Mouse (Mus musculus) limb, embryonic 11.5 days (tissue): ENCODE measurements around the gene Usp37. TPM values are rescaled to one million over a fixed set of nuclear protein-coding genes. Genes with fewer than 3 reads are reported as not detected.

Experiments
- ATAC-seq: fragments of 200-750 bp; cut with Nextera tagmentation; 2 replicates; pipeline ENCODE4 v1.8.0; 2017; ENCODE audit warnings: low read depth; ENCODE audit not compliant: insufficient number of reproducible peaks, low FRiP score, low TSS enrichment
- DNase-seq: peaks from one replicate; pipeline ENCODE4 v3.0.0-alpha.2; 2015; ENCODE audit warnings: low spot score
- H3K27ac ChIP-seq: fragments of 300-500 bp; sonication (generic); replicated peaks from 2 replicates; pipeline ENCODE4 v1.5.1; 2014; ENCODE audit warnings: low read depth, mild to moderate bottlenecking, low read length
- H3K27me3 ChIP-seq: fragments of 300-500 bp; sonication (generic); 2 replicates; pipeline ENCODE4 v1.6.1; 2014; ENCODE audit warnings: mild to moderate bottlenecking, low read length, mixed read lengths; ENCODE audit not compliant: control insufficient read depth, insufficient read depth
- H3K36me3 ChIP-seq: fragments of 300-500 bp; sonication (generic); 2 replicates; pipeline ENCODE4 v1.6.1; 2014; ENCODE audit warnings: mild to moderate bottlenecking, low read length, moderate library complexity, mixed read lengths; ENCODE audit not compliant: control insufficient read depth, insufficient read depth
- H3K4me1 ChIP-seq: fragments of 300-500 bp; sonication (generic); 2 replicates; pipeline ENCODE4 v1.6.1; 2014; ENCODE audit warnings: low read length, mixed read lengths; ENCODE audit not compliant: control insufficient read depth, insufficient read depth
- H3K4me2 ChIP-seq: fragments of 300-500 bp; sonication (generic); 2 replicates; pipeline ENCODE4 v1.6.1; 2014; ENCODE audit warnings: low read depth, mild to moderate bottlenecking, moderate library complexity; ENCODE audit not compliant: severe bottlenecking
- H3K4me3 ChIP-seq: fragments of 300-500 bp; sonication (generic); 2 replicates; pipeline ENCODE4 v1.5.1; 2014; ENCODE audit warnings: low read depth, low read length
- H3K9ac ChIP-seq: fragments of 300-500 bp; sonication (generic); 2 replicates; pipeline ENCODE4 v1.6.1; 2014; ENCODE audit warnings: mild to moderate bottlenecking, low read length
- H3K9me3 ChIP-seq: fragments of 300-500 bp; sonication (generic); 2 replicates; pipeline ENCODE4 v1.6.1; 2016; ENCODE audit warnings: low read length; ENCODE audit not compliant: control insufficient read depth
- WGBS: fragments of 180-500 bp; shearing (Covaris S2); extraction: QIAGEN DNeasy Blood & Tissue Kit; methylation state at CpG from one replicate; pipeline ENCODE4 v1.1.7; 2014; 5-methylcytosine and 5-hydroxymethylcytosine counted together
- polyA plus RNA-seq: library from polyadenylated mRNA; unstranded; fragments of >200 nt; fragmentation: Nextera tagmentation; extraction: Ambion mirVana; gene quantifications from 2 replicates; pipeline ENCODE4 v1.2.1, GENCODE M21; 2014

Usp37 gene
- polyA plus RNA-seq, 1 experiment from 2014 or later = 46.4 TPM

- peaks cover 11% of the 10 kb centered on the region; the same call in 1 of the 2 replicates for H3K36me3 ChIP-seq
- H3K27me3 ChIP-seq = no peaks in the 10 kb centered on the region
- 93% methylated on average over 19 of the region's 19 CpGs for WGBS
- ATAC-seq (no peak), DNase-seq (no peak)
- no peak overlapping the region for H3K9ac ChIP-seq
- H3K4me1 ChIP-seq = no peaks in the 10 kb centered on the region
- H3K4me2 ChIP-seq = no peak overlapping the region
- no peaks in the 10 kb centered on the region for H3K9me3 ChIP-seq
- no peak overlapping the region for H3K4me3 ChIP-seq
- H3K27ac ChIP-seq = no peak overlapping the region
Observed at GRCm38 (mm10) chr1:74439166-74439876, 104.8 kb downstream of the Usp37 start.

- H3K36me3 ChIP-seq = peaks cover 9% of the 10 kb centered on the region; the same call in 1 of the 2 replicates
- H3K4me3 ChIP-seq = no peak overlapping the region
- H3K27me3 ChIP-seq = no peaks in the 10 kb centered on the region
- H3K27ac ChIP-seq = no peak overlapping the region
- no peaks in the 10 kb centered on the region for H3K9me3 ChIP-seq
- H3K4me1 ChIP-seq = no peaks in the 10 kb centered on the region
- ATAC-seq (no peak), DNase-seq (no peak)
- 76% methylated on average over 8 of the region's 8 CpGs for WGBS
- H3K4me2 ChIP-seq = no peak overlapping the region
- H3K9ac ChIP-seq = no peak overlapping the region
Observed at GRCm38 (mm10) chr1:74437702-74438427, 106.2 kb downstream of the Usp37 start.

GRCm38 (mm10) chr1:74435563-74435962 is 108.5 kb downstream of the Usp37 start:
- Histone ChIP-seq H3K9ac (no peak overlapping the region), H3K27ac (no peak overlapping the region), H3K9me3 (no peaks in the 10 kb centered on the region), H3K27me3 (no peaks in the 10 kb centered on the region), H3K36me3 (peaks cover 9% of the 10 kb centered on the region; the same call in 1 of the 2 replicates), H3K4me3 (no peak overlapping the region), H3K4me1 (no peaks in the 10 kb centered on the region), H3K4me2 (no peak overlapping the region)
- ATAC-seq (no peak), DNase-seq (no peak)
- 91% methylated on average over 6 of the region's 6 CpGs for WGBS

GRCm38 (mm10) chr1:74434596-74434995 is 109.5 kb downstream of the Usp37 start:
- no peak overlapping the region for H3K27ac ChIP-seq
- no peak overlapping the region for H3K4me2 ChIP-seq
- H3K4me1 ChIP-seq = no peaks in the 10 kb centered on the region
- no peaks in the 10 kb centered on the region for H3K9me3 ChIP-seq
- 79% methylated on average over 5 of the region's 5 CpGs for WGBS
- no peak overlapping the region for H3K4me3 ChIP-seq
- H3K9ac ChIP-seq = no peak overlapping the region
- H3K27me3 ChIP-seq = no peaks in the 10 kb centered on the region
- DNase-seq (no peak), ATAC-seq (no peak)
- peaks cover 9% of the 10 kb centered on the region; the same call in 1 of the 2 replicates for H3K36me3 ChIP-seq

- no peak overlapping the region for H3K9ac ChIP-seq
- ATAC-seq = no peak
- H3K27ac ChIP-seq = no peak overlapping the region
- no peaks in the 10 kb centered on the region for H3K27me3 ChIP-seq
- H3K4me3 ChIP-seq = no peak overlapping the region
- H3K4me2 ChIP-seq = no peak overlapping the region
- H3K9me3 ChIP-seq = no peaks in the 10 kb centered on the region
- WGBS = 86% methylated on average over 6 of the region's 6 CpGs
- DNase-seq = no peak
- no peaks in the 10 kb centered on the region for H3K4me1 ChIP-seq
- H3K36me3 ChIP-seq = peaks cover 5% of the 10 kb centered on the region; the same call in 1 of the 2 replicates
Observed at GRCm38 (mm10) chr1:74433220-74433619, 110.9 kb downstream of the Usp37 start.

GRCm38 (mm10) chr1:74425845-74426244 is 118.2 kb downstream of the Usp37 start:
- DNase-seq = no peak
- H3K36me3 ChIP-seq = no peaks in the 10 kb centered on the region
- ATAC-seq = no peak
- H3K9me3 ChIP-seq = no peaks in the 10 kb centered on the region
- no peaks in the 10 kb centered on the region for H3K4me1 ChIP-seq
- 74% methylated on average over 7 of the region's 7 CpGs for WGBS
- no peaks in the 10 kb centered on the region for H3K27me3 ChIP-seq
- H3K4me3 ChIP-seq = no peak overlapping the region
- H3K27ac ChIP-seq = no peak overlapping the region
- no peak overlapping the region for H3K4me2 ChIP-seq
- H3K9ac ChIP-seq = no peak overlapping the region

GRCm38 (mm10) chr1:74423147-74423546 is 120.9 kb downstream of the Usp37 start:
- Histone ChIP-seq H3K27ac (no peak overlapping the region), H3K36me3 (no peaks in the 10 kb centered on the region), H3K4me1 (no peaks in the 10 kb centered on the region), H3K27me3 (no peaks in the 10 kb centered on the region), H3K9me3 (no peaks in the 10 kb centered on the region), H3K4me2 (no peak overlapping the region), H3K9ac (no peak overlapping the region), H3K4me3 (no peak overlapping the region)
- ATAC-seq = no peak
- 50% methylated on average over 8 of the region's 8 CpGs for WGBS
- DNase-seq = no peak

- Histone ChIP-seq H3K36me3 (no peaks in the 10 kb centered on the region), H3K4me2 (no peak overlapping the region), H3K27ac (no peak overlapping the region), H3K4me1 (no peaks in the 10 kb centered on the region), H3K27me3 (no peaks in the 10 kb centered on the region), H3K9me3 (no peaks in the 10 kb centered on the region), H3K9ac (no peak overlapping the region), H3K4me3 (no peak overlapping the region)
- ATAC-seq (no peak), DNase-seq (no peak)
- WGBS = 65% methylated on average over 9 of the region's 9 CpGs
Observed at GRCm38 (mm10) chr1:74419440-74419794, 124.7 kb downstream of the Usp37 start.
